Mouse (Mus musculus) cortical plate, adult 2 months (tissue): ENCODE results near the gene Iqcf3.

Source experiments
- CTCF ChIP-seq: fragments of 200-500 bp; IDR thresholded peaks from 2 replicates; pipeline ENCODE4 v1.5.1; 2011; ENCODE audit warnings: mild to moderate bottlenecking, control low read depth, low read length; ENCODE audit not compliant: insufficient read depth; ENCODE audit errors: extremely low read depth
- POLR2A ChIP-seq: fragments of 200-500 bp; IDR thresholded peaks from 2 replicates; pipeline ENCODE4 v1.6.1; 2011; ENCODE audit warnings: mild to moderate bottlenecking, low read length, control low read depth; ENCODE audit not compliant: insufficient read depth; ENCODE audit errors: extremely low read depth

DNA sequence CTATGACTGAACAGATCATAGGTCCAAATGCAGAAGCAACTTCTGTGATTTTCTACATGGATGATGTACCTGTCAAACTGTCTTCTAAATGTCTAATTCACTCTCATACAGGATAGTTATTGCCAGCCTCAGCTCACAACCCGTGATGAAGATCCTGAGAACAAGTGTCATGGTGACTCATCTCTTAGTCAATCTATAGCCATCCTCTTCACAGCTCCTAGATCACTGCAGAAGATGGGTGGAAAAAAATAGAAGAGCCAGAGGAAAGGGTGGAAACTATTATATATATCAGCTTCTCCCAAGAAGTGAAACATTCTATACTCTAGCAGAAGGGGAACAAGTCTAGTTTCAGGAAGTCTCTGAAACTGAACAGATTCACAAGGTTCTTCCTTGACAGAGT is 21.1 kb upstream of the Iqcf3 start:
- no peak for TF ChIP-seq CTCF
- no peak for TF ChIP-seq POLR2A
